Mouse (Mus musculus): ENCODE measurements around the gene Thrb. TPM values are rescaled to one million over a fixed set of nuclear protein-coding genes. Genes with fewer than 3 reads are reported as not detected.

The Thrb gene
- total RNA-seq, 2 experiments from 2014 or later = 26.7 to 40.0 TPM

GRCm38 (mm10) chr14:18003686-18004085 lies 343.6 kb downstream of the Thrb start:
- H3K27ac ChIP-seq = no peak overlapping the region
- H3K4me3 ChIP-seq = no peak overlapping the region
- no peak for DNase-seq
- intact Hi-C loops (cut with DNase I) = no loop called here
- TF ChIP-seq CTCF (IDR thresholded peaks at IDR 0.05) = no peak

DNA sequence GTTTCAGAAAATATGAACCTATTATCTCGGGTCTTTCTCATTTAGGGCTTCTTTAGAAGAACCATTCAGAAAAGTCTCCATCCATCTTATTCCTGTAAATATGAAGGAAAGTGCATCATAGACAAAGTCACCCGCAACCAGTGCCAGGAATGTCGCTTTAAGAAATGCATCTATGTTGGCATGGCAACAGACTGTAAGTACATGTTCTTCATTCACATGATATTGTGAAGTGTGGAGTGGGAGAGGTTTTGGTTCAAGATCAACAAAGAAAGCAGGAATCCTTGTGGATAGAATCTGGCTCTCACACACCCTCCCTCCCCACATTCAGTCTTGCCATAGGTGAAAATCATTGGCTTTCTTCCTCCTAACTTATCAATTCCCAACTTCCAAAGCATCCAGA lies 348.5 kb downstream of the Thrb start:
- DNase-seq = no peak
- no peak for TF ChIP-seq CTCF (IDR thresholded peaks at IDR 0.05)
- intact Hi-C loops (cut with DNase I) = no loop called here
- no peak overlapping the region for H3K27ac ChIP-seq
- H3K4me3 ChIP-seq = no peak overlapping the region

- DNase-seq = no peak
- Histone ChIP-seq H3K4me3 (no peak overlapping the region), H3K27ac (no peak overlapping the region)
- intact Hi-C loops (cut with DNase I) = no loop called here
- no peak for TF ChIP-seq CTCF (IDR thresholded peaks at IDR 0.05)
These were observed 356.5 kb downstream of the Thrb start for GRCm38 (mm10) chr14:18016604-18017003.

DNA sequence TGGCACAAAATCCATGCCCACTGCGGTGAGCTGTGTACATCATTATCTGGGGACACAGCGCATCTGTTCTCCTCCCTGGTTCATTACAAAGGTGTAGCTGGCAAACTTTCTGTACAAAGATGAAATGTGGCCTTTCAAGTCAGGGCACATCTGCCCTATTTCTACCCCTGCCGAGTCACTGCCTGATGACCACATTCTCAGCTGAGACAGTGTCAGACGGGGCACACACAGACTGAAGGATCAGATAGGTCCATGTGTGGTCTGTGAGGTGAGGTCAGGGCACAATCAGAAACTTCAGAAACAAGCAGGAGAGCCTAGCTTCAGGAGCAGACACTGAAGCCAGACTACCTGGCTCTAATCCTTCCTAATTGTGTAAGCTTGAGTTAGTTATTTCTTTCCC lies 360.1 kb downstream of the Thrb start:
- no peak for DNase-seq
- intact Hi-C loops (cut with DNase I) = no loop called here
- Histone ChIP-seq H3K4me3 (no peak overlapping the region), H3K27ac (no peak overlapping the region)
- TF ChIP-seq CTCF (IDR thresholded peaks at IDR 0.05) = no peak

GRCm38 (mm10) chr14:18020636-18021035 lies 360.6 kb downstream of the Thrb start:
- H3K27ac ChIP-seq = no peak overlapping the region
- intact Hi-C loops (cut with DNase I) = no loop called here
- no peak overlapping the region for H3K4me3 ChIP-seq
- no peak for TF ChIP-seq CTCF (IDR thresholded peaks at IDR 0.05)
- DNase-seq = peak; percentile 28

DNA sequence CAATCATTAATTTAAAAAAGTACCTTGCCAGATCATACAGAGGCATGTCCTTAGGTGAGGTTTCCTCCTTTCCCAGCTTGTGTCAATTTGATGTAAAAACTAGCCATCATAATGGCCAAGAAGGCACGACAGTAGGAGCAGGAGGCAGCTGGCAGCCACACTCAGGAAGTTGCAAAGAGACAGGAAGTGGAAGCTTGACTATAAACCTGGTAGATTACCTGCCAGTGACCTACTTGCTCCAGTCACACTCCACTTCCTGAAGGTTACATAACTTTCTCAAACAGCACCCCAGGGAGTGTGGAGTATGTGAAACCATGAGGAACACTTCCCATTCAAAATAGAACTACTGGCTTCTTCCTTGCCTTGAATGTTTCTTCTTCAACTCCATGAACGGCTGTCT lies 361.7 kb downstream of the Thrb start:
- no peak for DNase-seq
- Histone ChIP-seq H3K4me3 (no peak overlapping the region), H3K27ac (no peak overlapping the region)
- TF ChIP-seq CTCF (IDR thresholded peaks at IDR 0.05) = no peak
- intact Hi-C loops (cut with DNase I) = no loop called here

DNA sequence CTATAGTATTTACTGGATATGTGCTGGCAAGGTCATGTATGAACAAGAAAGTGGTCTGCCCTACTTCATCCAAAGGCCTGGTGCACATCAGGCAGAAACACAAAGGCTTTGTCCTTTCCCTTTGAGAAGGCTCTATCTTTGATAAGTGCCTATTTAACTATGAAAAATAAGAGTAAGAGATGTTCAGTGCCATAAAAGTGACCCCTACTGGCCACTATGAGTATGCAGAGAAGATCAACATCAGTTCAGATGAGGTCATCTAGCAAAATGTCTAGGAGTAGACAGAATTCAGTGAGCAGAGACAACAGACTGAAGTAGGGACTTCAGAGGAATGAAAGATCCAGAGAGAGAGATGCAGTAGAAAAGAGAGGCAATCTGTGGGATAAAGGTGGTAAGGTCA lies 362.3 kb downstream of the Thrb start:
- intact Hi-C loops (cut with DNase I) = no loop called here
- no peak overlapping the region for H3K27ac ChIP-seq
- peak; percentile 34 for TF ChIP-seq CTCF (IDR thresholded peaks at IDR 0.05)
- no peak for DNase-seq
- H3K4me3 ChIP-seq = no peak overlapping the region

DNA sequence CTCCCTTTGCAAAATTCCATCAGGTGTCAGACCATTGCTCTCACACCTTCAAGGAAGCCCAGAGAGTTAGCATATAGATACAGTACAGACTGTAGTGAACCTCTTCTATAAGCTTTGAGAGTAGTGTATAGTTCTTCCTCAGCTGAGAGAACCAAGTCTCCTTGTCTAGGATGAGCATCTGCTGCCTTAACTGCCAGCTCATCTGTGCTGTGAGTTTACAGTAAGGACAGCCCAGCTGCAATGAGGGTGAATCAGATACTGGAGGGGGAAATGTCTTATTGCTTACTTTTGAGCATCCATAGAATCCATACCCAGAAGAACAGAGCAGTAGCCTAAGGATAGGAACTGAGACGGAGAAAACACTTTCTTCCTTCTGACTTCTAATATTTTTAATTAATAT lies 367.8 kb downstream of the Thrb start:
- TF ChIP-seq CTCF (IDR thresholded peaks at IDR 0.05) = no peak
- intact Hi-C loops (cut with DNase I) = loop anchor here (5.0 kb wide), 1 partner anchor 249 kb away; no protein-coding TSS in a partner anchor
- Histone ChIP-seq H3K4me3 (no peak overlapping the region), H3K27ac (peak overlapping the region; percentile 74)
- no peak for DNase-seq

DNA sequence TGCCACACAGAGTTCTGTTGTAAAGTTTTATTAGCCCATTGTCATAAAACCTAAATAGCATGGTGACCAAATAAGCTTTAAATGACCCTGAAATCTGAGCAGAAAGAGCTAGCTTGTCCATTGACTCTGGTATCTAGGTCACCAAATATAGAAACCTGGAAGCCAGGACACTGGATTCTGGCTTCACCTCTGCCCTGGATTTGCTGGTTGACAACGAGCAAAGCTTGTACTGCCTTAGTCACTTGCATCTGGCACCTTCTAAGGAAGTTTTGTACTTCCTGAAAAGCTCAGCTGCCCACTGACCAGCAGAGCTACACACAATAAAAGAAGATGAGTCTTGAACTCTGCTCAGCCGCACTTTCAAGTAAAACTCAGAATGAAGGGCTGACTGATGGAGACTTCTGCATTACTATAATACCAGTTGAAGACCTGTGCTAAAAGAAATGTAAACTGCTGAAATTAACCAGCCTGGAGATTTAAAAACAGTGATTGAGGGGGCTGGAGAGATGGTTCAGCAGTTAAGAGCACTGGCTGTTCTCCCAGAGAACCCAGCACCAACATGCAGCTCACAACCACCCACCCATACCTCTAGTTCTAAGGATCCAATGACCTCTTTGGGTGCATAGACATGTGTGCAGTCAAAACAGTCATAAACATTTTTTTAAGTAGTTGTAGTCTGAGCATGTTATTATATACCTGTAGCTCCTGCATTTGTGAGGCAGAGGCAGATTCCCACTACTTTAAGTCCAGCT lies 369.3 kb downstream of the Thrb start:
- TF ChIP-seq CTCF (IDR thresholded peaks at IDR 0.05) = no peak
- DNase-seq = peak; percentile 44
- intact Hi-C loops (cut with DNase I) = loop anchor here (5.0 kb wide), 1 partner anchor 248 kb away; no protein-coding TSS in a partner anchor

GRCm38 (mm10) chr14:18031941-18032340 lies 371.9 kb downstream of the Thrb start:
- DNase-seq = no peak
- TF ChIP-seq CTCF (IDR thresholded peaks at IDR 0.05) = no peak
- Histone ChIP-seq H3K27ac (no peak overlapping the region), H3K4me3 (no peak overlapping the region)
- intact Hi-C loops (cut with DNase I) = no loop called here

More for the DNA sequence above, 369.3 kb downstream of the Thrb start:
- H3K4me3 ChIP-seq = no peak overlapping the region
- H3K27ac ChIP-seq = peak overlapping the region; percentile 74

DNA sequence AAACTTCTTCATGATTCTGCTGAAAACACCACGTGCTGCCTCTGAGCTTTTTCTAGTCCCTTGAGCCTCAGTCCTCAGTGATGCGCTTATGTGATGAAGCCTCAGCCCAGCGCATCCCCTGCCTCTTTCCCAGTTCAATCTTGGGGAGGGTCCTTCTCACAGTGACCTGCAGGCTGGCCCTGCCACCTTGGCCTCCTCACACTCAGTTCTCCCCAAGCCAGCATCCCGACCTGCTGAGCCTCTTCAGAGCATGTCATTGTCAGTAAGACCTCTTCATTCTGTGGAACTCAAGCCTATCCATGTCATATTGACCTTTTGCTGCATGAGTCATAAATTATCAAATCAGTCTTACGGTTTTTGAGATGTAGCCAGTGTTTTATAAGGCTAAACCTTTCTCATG lies 376.5 kb downstream of the Thrb start:
- no peak for DNase-seq
- no peak for TF ChIP-seq CTCF (IDR thresholded peaks at IDR 0.05)
- H3K4me3 ChIP-seq = no peak overlapping the region
- intact Hi-C loops (cut with DNase I) = no loop called here
- H3K27ac ChIP-seq = no peak overlapping the region

DNA sequence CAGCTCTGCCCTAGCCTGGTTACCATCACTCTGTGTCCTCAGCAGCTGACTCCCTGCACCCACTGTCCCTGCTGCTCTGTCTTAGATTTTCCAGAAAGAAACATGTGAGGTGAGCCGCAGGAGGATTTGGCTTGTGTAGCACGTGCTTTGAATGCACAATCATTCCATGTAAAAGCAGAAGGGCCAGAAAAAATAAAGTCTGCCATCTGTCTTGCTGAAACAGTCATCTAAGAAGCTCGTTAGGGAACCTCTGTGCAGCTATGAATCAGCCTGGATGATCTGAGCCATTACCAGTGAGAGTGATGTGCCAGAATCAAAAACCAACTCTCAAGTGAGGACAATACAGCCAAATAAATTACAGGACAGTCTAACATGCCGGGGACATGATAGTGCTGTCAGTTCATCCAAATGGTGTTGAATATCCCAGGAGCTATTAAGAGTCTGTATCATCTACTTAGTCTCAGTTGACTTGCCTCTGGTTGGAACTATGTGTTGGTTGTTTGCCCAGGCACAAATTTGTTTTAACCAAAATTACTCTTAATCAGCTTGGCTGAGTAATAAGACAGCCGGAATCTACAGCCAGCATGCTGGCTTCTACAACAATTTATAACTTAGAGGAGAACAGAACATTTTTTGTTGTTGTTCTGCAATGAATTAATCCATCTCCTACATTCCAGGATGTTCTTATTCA lies 402.2 kb downstream of the Thrb start:
- no peak for DNase-seq
- TF ChIP-seq CTCF (IDR thresholded peaks at IDR 0.05) = no peak
- intact Hi-C loops (cut with DNase I) = no loop called here

More for the DNA sequence above, 402.2 kb downstream of the Thrb start:
- H3K27ac ChIP-seq = no peak overlapping the region
- no peak overlapping the region for H3K4me3 ChIP-seq

Data from gastrocnemius, adult 2 months (tissue).